Comparison of ENCODE assay signal across 16 mouse cellular contexts in genomic region chr11:57917974-57918373, GRCm38 (mm10).
A peak's percentile ranks its signal among the peaks of the same experiment; 100 is the strongest.
DNase-seq lines count a peak whose midpoint lies in the region; ATAC-seq and TF ChIP-seq lines count a peak whose summit lies in the region.
"Had no signal": no experiment of that assay in that cellular context is flagged by ENCODE, and none has a peak within 500 bp of the region (broad histone marks: within the 10 kb centered on the region; RNA-seq: fewer than 3 reads in every experiment).

No protein-coding gene starts in this region.

- intact Hi-C loops in gastrocnemius, adult 2 months (cut with DNase I) = no loop called here
- intact Hi-C loops in gastrocnemius, postnatal 36 days (cut with DNase I) = no loop called here

- H3K4me1 ChIP-seq in midbrain, postnatal 0 days (ENCODE audit: insufficient read depth, low read length) = no peaks in the 10 kb centered on the region
- H3K4me1 ChIP-seq in midbrain, embryonic 14.5 days (ENCODE audit: control insufficient read depth, insufficient read depth, low read length) = no peaks in the 10 kb centered on the region
- no peaks in the 10 kb centered on the region for H3K4me1 ChIP-seq in stomach, postnatal 0 days (replicated peaks; ENCODE audit: control insufficient read depth, insufficient read depth)
- H3K4me1 ChIP-seq: midbrain, embryonic 10.5 days had no signal

- peak; percentile 17; the same call in 1 of the 2 replicates for TF ChIP-seq CTCF in gastrocnemius, adult 2 months (IDR thresholded peaks at IDR 0.05)
- peak; percentile 16; the same call in 1 of the 2 replicates for TF ChIP-seq CTCF in midbrain, postnatal 0 days (IDR thresholded peaks at IDR 0.05)
- peak; percentile 66 for TF ChIP-seq CTCF in Patski (IDR thresholded peaks at IDR 0.05)
- TF ChIP-seq CTCF in stomach, postnatal 0 days (IDR thresholded peaks at IDR 0.05; ENCODE audit: low read depth) = peak; percentile 36

- H3K27ac ChIP-seq in gastrocnemius, adult 2 months = no peak overlapping the region
- no peak overlapping the region for H3K27ac ChIP-seq in midbrain, postnatal 0 days (ENCODE audit: low read depth, low read length)
- no peak overlapping the region for H3K27ac ChIP-seq in midbrain, embryonic 14.5 days (replicated peaks; ENCODE audit: low read depth, low read length)
- H3K27ac ChIP-seq in stomach, postnatal 0 days (replicated peaks) = no peak overlapping the region
- H3K27ac ChIP-seq: limb, embryonic 10.5 days; midbrain, embryonic 10.5 days had no signal

- ATAC-seq in midbrain, postnatal 0 days (ENCODE audit: low FRiP score) = no peak
- ATAC-seq in midbrain, embryonic 14.5 days (ENCODE audit: low FRiP score, low TSS enrichment) = no peak
- no peak for ATAC-seq in Patski
- no peak for ATAC-seq in stomach, postnatal 0 days (ENCODE audit: low FRiP score, low TSS enrichment)
- no peak for ATAC-seq in cerebellum, adult (ENCODE audit: insufficient number of reproducible peaks, low FRiP score, low TSS enrichment)
- ATAC-seq: CD4-positive, CD25-positive, alpha-beta regulatory T cell, adult 4 months; intestine, embryonic 16.5 days had no signal

- H3K36me3 ChIP-seq in midbrain, postnatal 0 days (ENCODE audit: insufficient read depth, low read length) = no peaks in the 10 kb centered on the region
- H3K36me3 ChIP-seq in midbrain, embryonic 14.5 days (ENCODE audit: control insufficient read depth, insufficient read depth, low read length) = no peaks in the 10 kb centered on the region
- H3K36me3 ChIP-seq in stomach, postnatal 0 days (ENCODE audit: control insufficient read depth, insufficient read depth, low read length) = no peaks in the 10 kb centered on the region
- H3K36me3 ChIP-seq: limb, embryonic 10.5 days; midbrain, embryonic 10.5 days had no signal

- H3K27me3 ChIP-seq in midbrain, postnatal 0 days (ENCODE audit: insufficient read depth, low read length) = no peaks in the 10 kb centered on the region
- H3K27me3 ChIP-seq in midbrain, embryonic 14.5 days (ENCODE audit: control insufficient read depth, insufficient read depth, low read length) = no peaks in the 10 kb centered on the region
- H3K27me3 ChIP-seq in Patski = no peaks in the 10 kb centered on the region
- no peaks in the 10 kb centered on the region for H3K27me3 ChIP-seq in stomach, postnatal 0 days (ENCODE audit: control insufficient read depth, insufficient read depth, low read length)

- in situ Hi-C loops in Patski (cut with MboI; ENCODE audit: low pct_unique_long_range_greater_than_20kb) = loop anchor here (5.0 kb wide), 1 partner anchor 51 kb away; no protein-coding TSS in a partner anchor

- CTCF ChIA-PET in Patski (lab: Charles Lee) = interaction anchor here (0.9 to 2.1 kb wide), 6 partner anchors 11 to 99 kb away, joined by 3 to 4 read pairs (median 3); no protein-coding TSS in a partner anchor

- H3K9me3 ChIP-seq in midbrain, postnatal 0 days (ENCODE audit: low read length) = no peaks in the 10 kb centered on the region
- no peaks in the 10 kb centered on the region for H3K9me3 ChIP-seq in midbrain, embryonic 14.5 days (ENCODE audit: control insufficient read depth, low read length)
- H3K9me3 ChIP-seq in stomach, postnatal 0 days (ENCODE audit: control insufficient read depth, low read length) = no peaks in the 10 kb centered on the region
- H3K9me3 ChIP-seq: limb, embryonic 10.5 days; midbrain, embryonic 10.5 days had no signal

- H3K9ac ChIP-seq in midbrain, postnatal 0 days (replicated peaks; ENCODE audit: low read length, poor library complexity, severe bottlenecking) = no peak overlapping the region
- no peak overlapping the region for H3K9ac ChIP-seq in midbrain, embryonic 14.5 days (replicated peaks; ENCODE audit: low read length)
- H3K9ac ChIP-seq in stomach, postnatal 0 days (ENCODE audit: low read length) = no peak overlapping the region

- no peak overlapping the region for H3K4me3 ChIP-seq in gastrocnemius, adult 2 months
- H3K4me3 ChIP-seq in midbrain, postnatal 0 days (ENCODE audit: low read depth, low read length) = no peak overlapping the region
- H3K4me3 ChIP-seq in midbrain, embryonic 14.5 days (replicated peaks; ENCODE audit: low read depth, low read length) = no peak overlapping the region
- H3K4me3 ChIP-seq in stomach, postnatal 0 days (ENCODE audit: low read depth, low read length) = no peak overlapping the region
- H3K4me3 ChIP-seq: limb, embryonic 10.5 days; midbrain, embryonic 10.5 days had no signal

- DNase-seq in gastrocnemius, adult 2 months = no peak
- no peak for DNase-seq in gastrocnemius, adult 8-10 months (ENCODE audit: low spot score in 2 of 2)
- no peak for DNase-seq in midbrain, postnatal 0 days (ENCODE audit: low spot score)
- DNase-seq in midbrain, embryonic 14.5 days = no peak
- no peak for DNase-seq in Patski (ENCODE audit: low read depth, low spot score)
- DNase-seq in stomach, postnatal 0 days (ENCODE audit: low spot score) = no peak
- DNase-seq in gastrocnemius, postnatal 36 days = no peak
- DNase-seq: cerebellum, adult 18-20 months; kidney, postnatal 25 days; layer of hippocampus, postnatal 36 days; thymus, postnatal 4 days had no signal

- 77% methylated on average over 5 of the region's 5 CpGs for WGBS in midbrain, postnatal 0 days
- WGBS in midbrain, embryonic 14.5 days = 76% methylated on average over 5 of the region's 5 CpGs
- 68% methylated on average over 5 of the region's 5 CpGs for WGBS in stomach, postnatal 0 days

- no peak for TF ChIP-seq EP300 in stomach, postnatal 0 days (optimal IDR thresholded peaks at IDR 0.05)

- POLR2A ChIA-PET in Patski (lab: Charles Lee) = no interaction called here

- H3K4me2 ChIP-seq in midbrain, postnatal 0 days (ENCODE audit: low read depth, low read length, poor library complexity, severe bottlenecking) = no peak overlapping the region
- no peak overlapping the region for H3K4me2 ChIP-seq in midbrain, embryonic 14.5 days (ENCODE audit: low read length)
- H3K4me2 ChIP-seq in stomach, postnatal 0 days (replicated peaks; ENCODE audit: low read depth) = no peak overlapping the region

Comparison
In these comparisons a context has a peak if more than half of its experiments do, and no peak if none do; other contexts are left out.
1. CTCF ChIP-seq: peak in every context shown above with its lines; median percentile 66 in Patski; 36 in stomach, postnatal 0 days; 17 in gastrocnemius, adult 2 months; 16 in midbrain, postnatal 0 days.